Mouse (Mus musculus): Measurements from ENCODE around the gene Fbxw4.
"Not testable (repeated sequence)": the region's sequence is repeated elsewhere in the genome, so short reads cannot be mapped to it uniquely, and the experiment has no call there.

Fbxw4 gene

GRCm38 (mm10) chr19:45655870-45656269, 4.2 kb downstream of the Fbxw4 start:
- no peak for DNase-seq

DNA sequence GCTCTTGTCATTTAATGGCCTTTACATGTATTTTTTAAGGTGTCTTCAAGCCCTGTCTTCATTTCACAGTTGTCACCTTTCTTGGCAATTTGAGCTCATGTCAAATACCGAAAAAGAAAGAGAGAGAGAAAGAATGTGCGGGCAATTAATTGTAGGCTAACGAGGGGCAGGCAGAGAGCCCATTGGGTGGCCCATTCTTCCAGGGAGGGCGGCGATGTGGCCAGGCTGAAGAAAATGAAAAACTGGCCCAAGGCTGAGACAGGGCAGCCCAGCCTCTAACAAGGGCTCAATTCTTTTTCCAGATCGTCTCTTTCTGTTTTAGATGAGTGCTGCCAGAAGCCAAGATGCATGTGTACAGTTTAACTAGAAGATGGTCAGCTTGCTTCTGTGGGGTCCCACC, 6.1 kb downstream of the Fbxw4 start:
- DNase-seq: no peak

DNA sequence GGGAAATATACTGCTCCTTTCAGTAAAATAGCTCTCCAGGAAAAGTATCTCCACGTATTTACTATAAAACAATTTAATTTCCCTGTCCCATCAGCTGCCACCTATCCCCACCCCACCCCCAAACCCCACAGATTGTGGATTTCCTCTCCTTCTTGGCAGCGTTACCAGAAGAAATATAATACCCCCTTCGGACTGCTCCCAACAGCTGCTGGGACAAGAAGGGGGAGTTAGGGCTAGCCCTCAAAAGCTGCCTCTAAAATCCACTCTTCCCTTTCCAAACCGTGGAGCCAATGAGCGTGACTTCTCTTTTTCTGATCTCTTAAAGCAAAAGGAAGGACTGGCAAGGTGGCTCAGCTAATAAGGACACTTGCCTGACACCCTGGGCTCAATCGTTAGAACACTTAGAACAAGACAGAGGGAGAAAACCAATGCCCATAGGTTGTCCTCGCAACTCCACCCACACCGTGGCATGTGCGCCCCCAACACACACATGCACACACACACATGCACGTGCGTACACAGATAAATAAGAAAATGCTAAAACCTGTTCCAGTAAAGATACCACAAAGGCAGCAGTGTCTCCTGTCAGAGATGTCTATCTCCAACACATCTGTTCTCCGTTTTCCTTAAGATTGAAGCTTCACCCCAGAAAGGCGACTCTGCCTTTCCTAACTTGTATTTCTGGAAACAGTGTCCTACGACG, 7.7 kb downstream of the Fbxw4 start:
- DNase-seq: peak; percentile 56

- DNase-seq: no peak
Measured at GRCm38 (mm10) chr19:45651524-45651923, 8.6 kb downstream of the Fbxw4 start.

DNA sequence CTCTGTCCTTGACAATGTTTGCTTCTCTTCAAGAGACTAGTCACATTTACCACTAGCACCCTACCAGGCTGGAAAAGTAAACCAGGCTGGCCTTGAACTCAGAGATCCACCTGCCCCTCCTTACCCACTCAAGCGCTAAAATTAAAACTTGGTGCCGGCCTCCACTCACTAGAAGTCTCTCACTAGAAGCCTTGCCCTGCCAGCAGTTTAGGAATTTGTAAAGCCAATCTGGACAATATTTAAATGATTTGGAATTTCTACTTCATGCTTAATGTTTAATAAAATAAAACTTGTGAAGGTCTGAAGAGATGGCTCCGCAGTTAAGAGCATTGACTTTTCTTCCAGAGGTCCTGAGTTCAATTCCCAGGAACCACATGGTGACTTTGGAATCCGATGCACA, 10.3 kb downstream of the Fbxw4 start:
- no peak for DNase-seq

- DNase-seq: not testable (repeated sequence)
Measured at GRCm38 (mm10) chr19:45648469-45648868, 11.6 kb downstream of the Fbxw4 start.

DNA sequence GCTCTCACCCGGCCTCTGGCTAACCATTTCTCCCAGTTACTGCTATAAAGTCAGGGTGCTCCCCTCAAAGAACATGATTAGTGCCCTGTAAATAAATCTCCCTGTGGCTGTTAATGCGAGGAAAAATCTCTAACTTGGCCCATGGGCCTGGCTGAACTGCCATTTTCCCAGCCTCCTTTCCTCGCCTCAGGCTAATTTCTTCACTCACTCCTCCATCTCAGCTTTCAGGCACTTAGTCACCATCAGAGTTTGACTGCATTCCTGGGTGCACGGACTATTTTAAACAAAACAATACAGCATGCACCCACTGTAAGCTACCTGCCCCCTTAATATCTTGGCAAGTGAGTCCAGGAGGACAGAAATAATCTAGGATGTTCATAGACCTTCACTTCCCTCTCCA, 13.2 kb downstream of the Fbxw4 start:
- DNase-seq: no peak

- no peak for DNase-seq
Measured at GRCm38 (mm10) chr19:45640691-45641090, 19.4 kb downstream of the Fbxw4 start.

- DNase-seq: no peak
Measured at GRCm38 (mm10) chr19:45635960-45636359, 24.2 kb downstream of the Fbxw4 start.

- DNase-seq: peak; percentile 3
Measured at GRCm38 (mm10) chr19:45631584-45631983, 28.5 kb downstream of the Fbxw4 start.

DNA sequence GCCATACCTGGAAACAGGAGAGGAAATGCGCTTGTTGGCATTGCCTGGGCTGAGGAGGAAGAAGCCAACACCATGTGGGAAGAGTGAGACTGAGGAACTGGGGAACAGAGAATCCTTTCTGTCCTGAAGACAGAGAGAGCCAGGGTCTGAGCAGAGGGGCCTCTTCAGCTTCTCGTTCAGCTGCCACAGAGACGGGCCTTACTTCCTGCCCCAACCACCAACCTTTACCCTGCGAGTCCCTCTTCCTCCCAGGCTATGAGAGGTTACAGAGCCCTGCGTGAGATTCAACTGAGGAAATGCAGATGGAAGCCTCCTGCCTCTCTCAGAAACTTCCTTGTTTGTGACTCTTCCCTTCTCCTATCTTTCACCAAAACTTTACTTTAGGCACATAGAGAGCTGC, 29.2 kb downstream of the Fbxw4 start:
- DNase-seq: peak; percentile 2

- DNase-seq: peak; percentile 45
Measured at GRCm38 (mm10) chr19:45629219-45629618, 30.9 kb downstream of the Fbxw4 start.

- DNase-seq: no peak
Measured at GRCm38 (mm10) chr19:45628649-45629048, 31.5 kb downstream of the Fbxw4 start.

- no peak for DNase-seq
Measured at GRCm38 (mm10) chr19:45627036-45627435, 33.1 kb downstream of the Fbxw4 start.

DNA sequence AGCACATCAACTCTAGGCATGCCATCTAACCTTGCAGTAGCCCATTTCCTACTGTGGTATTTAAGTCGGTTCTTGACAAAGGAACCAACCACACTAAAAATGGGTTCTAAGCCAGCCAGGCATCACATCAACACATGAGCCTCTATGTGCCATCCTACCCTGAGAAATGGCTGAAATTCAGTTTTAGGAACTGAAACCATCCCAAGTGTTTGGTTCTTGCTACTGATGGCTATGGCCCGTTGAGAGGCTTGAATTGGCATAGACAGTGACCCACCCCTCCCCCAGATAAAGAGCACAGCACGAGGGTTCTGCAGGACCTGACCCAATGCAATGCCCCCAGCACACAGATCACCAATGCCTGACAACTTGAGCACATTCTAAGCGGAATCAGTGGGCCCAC, 36.4 kb downstream of the Fbxw4 start:
- DNase-seq: no peak

DNA sequence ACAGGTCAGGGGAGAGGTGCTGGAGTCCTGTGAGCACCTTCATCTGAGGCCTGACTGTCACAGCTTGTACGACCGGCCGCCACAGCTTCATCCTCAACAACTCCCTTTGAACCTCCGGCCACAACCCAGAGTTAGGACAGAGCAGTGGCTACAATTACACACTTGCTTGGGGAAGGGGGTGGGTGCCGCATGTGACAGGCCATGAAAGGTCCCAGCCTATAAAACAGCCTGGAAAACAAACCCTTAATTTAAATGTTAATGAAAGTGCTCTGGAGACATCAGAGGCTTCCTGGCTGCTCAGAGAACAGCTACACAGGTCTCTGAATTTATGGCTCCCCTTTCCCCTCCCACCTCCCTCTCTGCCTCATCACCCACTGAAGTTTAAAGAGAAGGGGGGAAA, 38.0 kb downstream of the Fbxw4 start:
- no peak for DNase-seq

DNA sequence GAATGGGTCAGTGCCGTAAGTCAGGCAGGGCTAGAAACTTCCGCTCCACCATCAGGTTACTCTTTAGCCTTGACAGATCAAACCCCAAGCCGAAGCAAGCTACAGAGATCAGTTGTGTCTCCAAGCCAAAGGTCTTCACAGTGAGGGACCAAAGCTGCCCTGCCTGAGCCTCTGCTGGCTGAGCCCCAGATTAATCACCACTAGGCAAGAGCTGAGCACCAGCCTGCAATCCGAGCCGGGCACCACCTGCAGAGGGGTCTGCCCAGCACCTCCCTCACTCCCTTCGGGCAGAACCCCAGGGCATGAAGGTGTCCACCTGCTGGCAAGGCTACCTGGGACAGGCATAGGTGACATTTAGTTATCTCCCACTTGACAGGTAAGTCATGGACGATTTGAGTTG, 39.1 kb downstream of the Fbxw4 start:
- DNase-seq: peak; percentile 22

DNA sequence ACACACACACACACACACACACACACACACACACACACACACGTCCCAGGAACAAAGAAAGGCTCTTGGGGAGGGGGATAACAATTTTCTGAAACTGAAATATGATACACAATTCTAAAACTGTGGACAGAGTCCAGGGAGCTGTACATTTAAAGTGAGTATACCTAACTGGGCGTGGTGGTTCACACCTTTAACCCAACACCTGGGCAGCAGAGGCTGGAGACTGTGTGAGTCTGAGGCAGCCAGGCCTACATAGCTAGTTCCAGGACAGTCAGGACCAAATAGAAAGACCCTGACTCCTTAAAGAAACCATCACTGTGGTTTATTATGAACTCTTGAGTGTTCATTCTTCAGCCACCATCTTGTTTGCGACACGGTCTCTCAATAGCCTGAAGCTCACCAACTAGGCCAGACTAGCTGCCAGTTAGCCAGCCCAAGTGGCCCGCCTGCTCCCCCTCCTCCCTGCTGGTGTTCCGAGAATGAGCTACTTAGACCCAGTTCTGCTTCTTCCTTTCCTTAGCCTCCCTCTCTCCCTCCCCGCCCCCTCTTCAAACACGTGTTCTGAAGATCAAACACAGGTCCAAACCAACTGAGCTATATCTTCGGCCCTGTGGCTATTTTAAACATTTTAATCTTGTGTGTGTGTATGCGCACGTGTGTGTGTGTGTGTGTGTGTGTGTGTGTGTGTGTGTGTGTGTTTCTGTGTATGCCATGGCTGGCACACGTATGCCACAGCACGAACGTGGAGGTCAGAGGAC, 40.2 kb downstream of the Fbxw4 start:
- no peak for DNase-seq

- no peak for DNase-seq
Measured at GRCm38 (mm10) chr19:45618184-45618583, 41.9 kb downstream of the Fbxw4 start.

DNA sequence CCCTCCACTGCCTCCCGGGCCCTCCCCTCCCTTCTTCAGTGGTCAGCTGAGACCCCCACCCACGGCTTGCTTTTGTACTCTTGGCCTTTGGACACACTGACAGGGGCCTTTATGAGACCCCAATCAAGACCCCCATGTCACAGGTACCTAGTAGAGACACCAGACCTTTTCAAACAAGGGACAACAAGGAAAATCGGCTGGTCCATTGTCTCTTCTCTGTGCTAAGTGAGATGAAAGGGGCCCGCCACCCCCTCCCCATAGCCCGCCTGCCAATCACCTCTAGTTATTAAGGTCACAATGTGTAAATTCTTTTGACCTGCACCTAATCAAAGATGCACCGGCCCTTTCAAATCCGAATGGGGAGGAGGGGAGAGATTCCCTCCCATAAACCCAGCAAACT, 43.4 kb downstream of the Fbxw4 start:
- no peak for DNase-seq

DNA sequence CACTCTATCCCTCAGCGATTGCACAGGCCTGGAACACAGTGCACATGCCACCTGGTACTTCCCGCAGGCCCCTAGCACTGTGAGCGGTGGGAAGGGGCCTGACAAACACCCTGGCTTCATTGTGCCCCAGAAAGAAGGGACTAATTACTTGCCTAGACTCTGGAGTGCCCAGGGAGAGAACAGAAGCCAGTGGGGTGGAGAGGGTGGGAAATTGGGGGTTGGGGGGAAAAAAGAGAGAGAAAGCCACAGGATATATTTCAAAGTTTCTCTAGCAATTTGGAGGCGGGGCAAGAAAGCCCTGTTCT, 43.9 kb downstream of the Fbxw4 start:
- DNase-seq: no peak

- no peak for DNase-seq
Measured at GRCm38 (mm10) chr19:45615415-45616213, 44.5 kb downstream of the Fbxw4 start.

DNA sequence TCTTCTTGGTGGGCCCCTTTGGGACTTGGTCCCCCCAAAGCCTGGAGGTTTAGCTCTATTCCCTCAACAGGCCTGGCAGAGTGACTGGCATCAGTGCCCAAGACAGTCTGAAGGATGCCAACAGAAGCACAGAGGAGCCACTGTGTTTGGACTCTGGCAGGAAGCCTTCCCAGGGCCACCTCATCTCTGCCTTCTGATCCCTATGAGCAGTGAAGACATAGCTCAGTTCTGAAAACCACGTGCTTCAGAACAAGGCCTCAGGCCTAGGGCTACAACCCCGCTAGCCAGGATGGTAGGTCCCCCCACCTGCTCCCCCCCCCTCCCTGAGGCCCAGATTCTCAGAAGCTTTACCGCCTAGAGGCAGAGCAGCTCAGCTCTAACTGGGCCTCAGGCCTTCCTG, 45.2 kb downstream of the Fbxw4 start:
- no peak for DNase-seq

DNA sequence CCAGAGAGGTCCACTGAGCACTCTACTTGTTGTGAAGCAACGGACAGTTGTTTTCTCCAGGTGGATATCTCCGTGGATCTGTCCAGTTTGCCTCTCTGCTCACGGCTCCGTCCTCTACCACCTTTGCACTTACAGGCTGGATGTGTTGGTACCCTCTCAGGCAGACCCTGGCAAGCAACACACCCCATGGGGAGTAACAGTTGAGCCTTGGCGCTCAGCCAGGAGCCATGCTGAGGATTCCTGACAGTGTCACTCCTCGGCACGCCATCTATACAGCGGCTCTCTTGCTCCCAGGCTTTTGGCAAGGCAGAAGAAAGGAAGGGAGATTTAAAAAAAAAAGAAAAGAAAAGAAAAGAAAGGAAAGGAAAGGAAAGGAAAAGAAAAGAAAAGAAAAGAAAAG, 45.7 kb downstream of the Fbxw4 start:
- DNase-seq: peak; percentile 52

All from kidney, postnatal 10 days (tissue).